Mouse (Mus musculus): ENCODE measurements around the gene Fam120b.
A peak's percentile ranks its signal among the peaks of the same experiment; 100 is the strongest.
"Not testable (repeated sequence)": the region's sequence is repeated elsewhere in the genome, so short reads cannot be mapped to it uniquely, and the experiment has no call there.

Fam120b gene

DNA sequence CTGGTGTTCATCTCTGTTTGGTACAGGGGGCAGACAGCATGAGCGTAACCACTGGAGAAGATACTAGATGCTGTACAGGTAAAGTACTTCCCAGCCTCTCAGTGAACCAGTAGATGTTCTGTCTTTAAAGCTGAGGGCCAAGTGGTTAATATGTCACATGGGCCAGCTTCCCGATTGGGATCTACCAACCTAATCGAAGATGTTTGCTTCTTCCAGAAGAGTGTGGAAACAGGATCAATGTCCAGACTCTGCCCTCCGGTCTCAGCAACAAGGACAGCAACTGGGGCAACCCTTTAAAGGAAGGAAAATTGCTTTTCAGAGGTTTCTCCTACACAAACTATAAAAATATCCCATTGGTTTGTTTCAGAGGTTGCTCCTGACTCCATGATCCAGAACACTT, 35.5 kb downstream of the Fam120b start:
- DNase-seq (ENCODE audit: low spot score) = no peak

DNA sequence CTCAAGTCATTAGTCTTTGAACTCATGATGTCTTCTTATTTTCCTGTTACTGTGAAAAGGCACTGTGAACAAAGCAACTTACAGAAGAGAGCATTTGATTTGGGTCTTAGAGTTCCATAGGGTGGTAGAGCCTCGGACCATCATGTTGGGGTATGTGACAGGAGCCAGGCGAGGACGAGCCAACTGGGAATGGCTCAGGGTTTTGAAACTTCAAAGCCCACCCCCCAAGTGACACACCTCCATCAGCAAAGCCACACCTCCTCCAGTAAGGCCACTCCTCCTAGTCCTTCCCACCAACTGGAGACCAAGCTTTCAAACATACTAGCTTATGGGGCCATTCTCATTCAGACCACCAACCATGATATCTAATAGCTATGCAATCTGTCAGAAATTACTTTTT, 36.0 kb downstream of the Fam120b start:
- DNase-seq (ENCODE audit: low spot score) = no peak

DNA sequence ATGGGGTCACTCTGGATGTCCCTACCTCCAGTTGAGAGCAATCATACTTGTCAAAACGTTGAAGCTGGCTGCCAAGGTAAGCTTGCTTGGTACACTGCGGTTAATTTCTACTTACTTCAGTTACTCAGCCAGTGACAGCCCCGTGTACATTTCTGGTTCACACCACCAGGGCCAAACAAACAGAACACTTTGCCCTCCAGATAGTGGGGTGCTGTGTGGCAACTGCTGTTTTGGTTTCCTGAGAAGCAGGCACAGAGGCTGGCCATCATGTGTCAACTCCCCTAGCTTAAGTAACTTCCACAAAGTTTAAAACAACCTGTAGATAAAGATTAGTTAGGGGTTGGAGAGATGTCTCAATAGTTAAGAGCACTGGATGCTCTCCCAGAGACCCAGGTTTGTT, 38.7 kb downstream of the Fam120b start:
- DNase-seq (ENCODE audit: low spot score) = no peak

DNA sequence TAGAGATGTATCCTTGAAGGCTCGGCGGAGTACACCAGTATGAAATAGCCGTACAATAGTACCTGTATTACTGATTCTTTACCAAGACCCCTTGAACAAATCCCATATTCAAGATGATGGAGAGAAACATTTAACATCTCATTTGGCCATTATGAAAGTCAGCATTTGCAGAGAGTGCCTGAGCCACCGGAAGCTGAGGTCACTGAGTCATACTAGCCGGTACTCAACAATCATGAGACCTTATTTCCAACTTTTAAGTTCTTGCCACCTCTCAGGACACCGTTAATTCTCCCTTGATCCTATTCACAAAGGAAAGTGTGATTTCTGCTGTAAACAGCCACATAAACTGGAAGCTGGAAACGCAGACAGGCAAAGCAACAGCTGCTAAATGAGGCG, 44.1 kb downstream of the Fam120b start:
- DNase-seq (ENCODE audit: low spot score) = no peak

DNA sequence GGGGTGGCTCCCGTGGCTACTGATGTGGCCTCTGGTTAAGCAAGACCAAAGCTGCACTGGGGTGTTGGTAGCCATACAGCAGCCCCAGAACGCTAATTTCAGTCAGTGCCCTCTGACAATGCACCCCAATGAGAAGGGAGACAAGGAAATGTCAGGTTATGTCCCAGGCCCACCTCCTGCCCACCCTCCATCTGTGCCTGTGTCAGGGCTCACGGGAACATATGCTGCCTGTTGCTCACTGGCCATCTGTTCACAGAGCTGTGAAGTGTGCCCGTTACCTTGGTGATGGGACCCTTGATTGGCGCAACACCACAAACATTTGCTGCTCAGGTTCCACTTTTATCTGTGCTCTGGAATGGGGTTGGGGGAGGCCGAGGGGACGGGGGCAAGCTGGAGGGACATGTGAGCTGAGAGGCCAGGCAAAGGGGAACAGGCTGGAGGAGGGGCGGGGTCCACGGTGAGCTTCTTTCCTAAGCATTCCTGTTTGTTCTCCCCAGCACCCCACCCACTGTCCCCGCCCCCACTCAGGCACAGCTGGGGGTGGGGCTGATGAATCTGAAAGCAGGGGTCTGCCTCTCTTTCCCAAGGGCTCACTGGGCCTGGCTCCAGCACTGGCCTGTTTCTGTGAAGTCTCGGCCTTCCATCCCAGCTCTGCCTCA, 44.6 kb downstream of the Fam120b start:
- DNase-seq (ENCODE audit: low spot score) = no peak

DNA sequence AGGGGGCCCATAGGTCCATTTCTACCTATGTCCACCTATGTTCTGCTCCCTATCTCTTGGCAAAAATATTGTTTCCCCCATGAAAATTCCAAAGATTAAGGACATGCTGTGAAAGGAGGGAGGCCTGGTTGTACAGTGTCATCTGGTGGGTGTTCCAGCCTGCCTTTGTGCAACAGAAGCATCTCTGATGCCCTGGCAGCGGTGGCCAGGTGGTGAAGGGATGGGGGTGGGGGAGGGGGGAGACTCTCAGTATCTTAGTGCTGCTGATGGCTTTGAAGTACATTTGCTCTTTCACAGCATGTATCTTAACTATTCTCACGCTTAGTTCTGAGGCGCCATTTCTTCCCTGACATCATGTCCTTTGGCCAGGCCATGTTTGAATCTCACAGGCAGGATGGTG, 49.4 kb downstream of the Fam120b start:
- DNase-seq (ENCODE audit: low spot score) = no peak

DNA sequence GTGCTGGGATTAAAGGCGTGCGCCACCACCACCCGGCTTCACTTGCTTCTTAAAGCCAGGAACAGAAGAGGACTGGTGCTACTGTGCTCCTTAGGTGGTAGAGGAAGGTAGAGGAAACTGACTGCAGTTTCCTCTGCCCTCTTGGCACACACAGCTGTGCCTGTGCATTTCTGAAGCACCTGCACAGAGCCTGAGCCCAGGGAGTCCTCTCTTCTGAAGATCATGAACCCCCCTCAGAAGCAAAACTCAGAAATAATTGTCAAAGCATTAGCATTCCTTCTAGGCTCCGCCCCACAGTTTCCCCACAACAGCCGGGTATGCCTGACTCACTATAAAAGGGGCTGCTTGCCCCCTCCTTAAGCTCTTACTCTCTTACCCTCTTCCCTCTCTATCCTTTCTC, 51.8 kb downstream of the Fam120b start:
- no peak for DNase-seq (ENCODE audit: low spot score)

DNA sequence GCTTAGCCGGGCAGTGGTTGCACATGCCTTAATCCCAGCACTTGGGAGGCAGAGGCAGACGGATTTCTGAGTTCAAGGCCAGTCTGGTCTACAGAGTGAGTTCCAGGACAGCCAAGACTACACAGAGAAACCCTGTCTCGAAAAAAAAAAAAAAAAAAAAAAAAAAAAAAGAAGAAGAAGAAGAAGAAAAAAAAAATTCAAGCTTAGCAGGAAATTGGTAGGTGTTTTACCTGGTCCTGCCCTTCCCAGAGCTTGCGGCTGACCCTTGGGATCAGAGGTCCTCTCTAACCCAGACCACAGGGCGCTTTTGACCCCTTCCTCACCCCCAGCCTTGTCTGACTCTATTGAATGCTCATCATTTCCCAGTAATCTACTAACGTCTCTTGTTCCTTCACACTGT, 53.1 kb downstream of the Fam120b start:
- DNase-seq (ENCODE audit: low spot score) = not testable (repeated sequence)

DNA sequence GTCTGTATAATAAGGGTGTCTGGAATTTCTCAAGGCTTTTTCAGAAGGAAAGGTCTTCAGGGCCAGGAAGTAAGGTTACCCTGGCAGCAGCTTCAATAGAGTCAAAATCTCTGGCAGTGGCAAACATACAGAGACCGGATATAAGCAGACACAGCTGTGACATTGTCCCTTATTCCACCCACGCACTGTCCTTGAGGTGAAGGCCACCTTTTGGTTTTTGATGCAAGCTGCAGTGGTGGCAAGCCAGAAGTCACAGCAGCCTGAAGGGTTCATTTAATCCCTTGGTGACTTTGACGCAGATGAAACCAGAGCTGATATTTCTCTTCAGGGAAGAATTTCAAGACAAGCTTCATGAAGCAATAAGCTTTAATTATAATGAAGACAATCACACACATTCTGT, 53.6 kb downstream of the Fam120b start:
- no peak for DNase-seq (ENCODE audit: low spot score)

DNA sequence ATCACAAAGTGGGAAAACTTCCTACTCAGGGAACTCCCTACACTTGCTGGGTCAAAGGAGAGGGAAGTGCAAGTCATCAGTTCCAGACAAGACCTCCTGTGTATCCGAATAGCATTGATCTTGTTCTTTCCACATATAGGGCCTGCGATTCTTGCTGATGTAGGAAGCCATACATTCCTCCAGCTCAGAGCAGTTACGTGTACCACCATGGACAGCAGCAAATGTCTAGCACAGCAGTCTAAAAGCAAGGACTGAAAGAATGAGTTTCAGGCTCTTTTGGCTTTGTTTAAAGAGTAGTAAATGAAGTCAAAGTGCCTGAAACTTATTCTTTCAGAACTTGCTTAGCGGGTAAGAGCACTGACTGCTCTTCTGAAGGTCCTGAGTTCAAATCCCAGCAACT, 59.2 kb downstream of the Fam120b start:
- DNase-seq (ENCODE audit: low spot score) = no peak

DNA sequence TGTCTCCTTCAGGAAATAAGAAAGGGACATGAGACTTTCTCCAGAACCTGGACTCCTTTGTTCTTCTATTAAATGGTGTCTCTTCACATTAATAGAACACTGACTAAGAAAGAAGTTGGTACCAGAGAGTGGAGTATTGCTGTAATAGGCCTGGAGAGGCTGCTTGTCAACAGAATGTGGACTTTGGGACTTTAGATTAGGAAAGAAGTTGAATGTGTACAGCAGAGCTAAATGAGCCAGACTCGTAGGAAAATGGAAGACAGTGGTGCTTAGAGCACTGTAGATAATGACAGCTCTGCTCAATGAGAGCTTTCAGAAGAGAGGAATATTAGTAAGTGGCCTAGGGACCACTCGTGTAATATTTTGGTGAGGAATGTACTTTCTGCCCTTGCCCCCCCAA, 60.6 kb downstream of the Fam120b start:
- DNase-seq (ENCODE audit: low spot score) = no peak

DNA sequence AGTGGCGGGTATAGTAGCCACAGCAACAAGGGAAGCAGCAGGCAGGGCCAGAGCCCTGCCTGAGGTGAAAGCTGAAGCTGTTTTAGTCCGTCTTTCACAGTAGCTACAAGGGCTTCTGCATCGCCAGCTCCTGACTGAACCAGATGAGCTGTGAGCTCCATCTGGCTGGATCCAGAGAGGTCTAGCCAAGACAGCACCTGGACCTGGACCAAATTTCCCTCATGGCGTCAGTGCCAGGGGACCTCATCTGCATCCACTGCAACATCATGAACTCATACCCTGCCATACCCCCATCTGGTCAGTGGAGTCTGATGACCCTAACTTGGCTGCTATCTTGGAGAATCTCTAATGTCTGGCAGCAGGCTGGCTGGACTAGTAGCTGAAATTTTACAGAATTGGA, 63.8 kb downstream of the Fam120b start:
- DNase-seq (ENCODE audit: low spot score) = no peak

DNA sequence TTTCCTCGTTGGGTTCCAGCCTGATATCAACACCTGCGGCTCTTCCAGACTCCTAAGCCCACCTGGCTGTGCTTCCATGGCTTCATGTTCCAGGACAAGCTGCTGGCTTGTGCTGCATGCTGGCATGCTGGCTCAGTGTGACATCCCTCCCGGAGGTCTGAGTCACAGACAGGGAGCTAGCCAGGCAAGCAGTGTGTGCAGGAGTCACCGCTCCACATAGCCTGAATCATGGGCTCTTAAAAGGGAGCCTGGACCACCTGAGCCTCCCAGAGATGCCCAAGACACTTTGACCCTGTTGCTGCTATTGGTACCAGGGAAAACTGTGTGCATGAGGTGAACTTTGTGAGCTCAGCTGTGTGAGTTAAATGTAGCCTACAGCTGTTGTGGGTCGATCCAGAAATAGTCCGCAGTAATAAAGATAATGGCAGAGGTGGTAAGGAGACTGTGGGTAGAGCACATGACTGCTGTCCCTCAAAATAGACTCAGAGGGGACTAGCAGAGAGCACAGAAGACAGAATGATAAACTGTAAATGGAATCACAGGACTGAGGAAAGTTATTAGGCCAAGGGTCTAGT, 66.0 kb downstream of the Fam120b start:
- no peak for DNase-seq (ENCODE audit: low spot score)

DNA sequence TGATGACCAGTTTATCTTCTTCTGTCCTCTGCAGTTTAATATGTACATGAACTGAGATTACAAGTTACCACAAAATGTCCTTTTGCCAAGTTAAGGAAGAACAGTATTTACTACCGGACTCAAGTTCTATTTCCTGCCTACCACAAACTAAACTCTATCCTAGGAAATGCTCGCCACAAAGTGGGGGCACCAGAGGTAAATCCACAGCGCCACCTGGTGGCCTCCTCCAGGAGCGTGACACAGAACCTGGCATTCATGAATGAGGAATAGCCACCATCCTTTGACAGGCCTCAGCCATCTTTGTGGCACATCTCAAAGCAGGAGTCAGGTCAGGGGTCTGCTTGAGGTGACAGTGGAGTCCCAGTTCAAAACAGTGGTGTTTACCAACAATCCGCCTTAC, 71.7 kb downstream of the Fam120b start:
- peak; percentile 73 for DNase-seq (ENCODE audit: low spot score)

DNA sequence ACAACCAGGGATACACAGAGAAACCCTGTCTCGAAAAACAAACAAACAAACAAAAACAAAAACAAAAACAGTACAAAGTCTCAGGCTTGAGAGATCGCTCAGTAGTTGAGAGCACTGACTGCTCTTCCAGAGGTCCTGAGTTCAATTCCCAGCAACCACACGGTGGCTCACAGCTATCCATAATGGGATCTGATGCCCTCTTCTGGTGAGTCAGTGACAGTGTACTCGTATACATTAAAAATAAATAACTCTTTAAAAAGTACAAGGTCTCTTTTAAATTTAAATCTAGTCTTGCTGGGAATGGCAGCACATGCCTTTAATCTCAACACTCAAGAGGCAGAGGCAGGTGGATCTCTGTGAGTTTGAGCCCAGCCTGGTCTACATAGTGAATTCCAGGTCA, 76.7 kb downstream of the Fam120b start:
- DNase-seq (ENCODE audit: low spot score) = no peak
